Mouse (Mus musculus) lung, adult 18-20 months (tissue): ENCODE measurements around the gene Tmem164.

Source experiments
- DNase-seq, 2 experiments: peaks; one replicate each; pipeline ENCODE4 v3.0.0; 2022; ENCODE audit warnings: mixed read lengths in 2 of 2

Gene Tmem164

DNA sequence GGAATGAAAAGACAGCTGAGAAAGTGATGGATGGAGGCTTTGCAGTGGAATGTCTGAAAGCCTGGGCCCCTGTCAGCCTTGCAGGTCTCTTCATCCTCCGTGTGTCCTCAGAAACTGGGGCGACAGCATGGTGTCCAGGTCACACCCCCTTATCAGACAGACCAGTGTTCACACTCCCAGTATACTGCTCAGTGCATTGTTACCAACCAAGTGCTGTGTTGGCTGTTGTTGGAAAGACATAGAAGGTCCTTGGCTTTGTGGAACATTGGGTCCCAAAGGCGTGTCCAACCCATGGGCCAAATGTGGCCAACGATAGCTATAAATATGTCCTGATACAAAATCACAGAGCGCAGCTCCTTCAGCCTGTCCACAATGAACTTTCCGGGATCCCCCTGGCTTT is 149.4 kb downstream of the Tmem164 start:
- DNase-seq, result no peak

DNA sequence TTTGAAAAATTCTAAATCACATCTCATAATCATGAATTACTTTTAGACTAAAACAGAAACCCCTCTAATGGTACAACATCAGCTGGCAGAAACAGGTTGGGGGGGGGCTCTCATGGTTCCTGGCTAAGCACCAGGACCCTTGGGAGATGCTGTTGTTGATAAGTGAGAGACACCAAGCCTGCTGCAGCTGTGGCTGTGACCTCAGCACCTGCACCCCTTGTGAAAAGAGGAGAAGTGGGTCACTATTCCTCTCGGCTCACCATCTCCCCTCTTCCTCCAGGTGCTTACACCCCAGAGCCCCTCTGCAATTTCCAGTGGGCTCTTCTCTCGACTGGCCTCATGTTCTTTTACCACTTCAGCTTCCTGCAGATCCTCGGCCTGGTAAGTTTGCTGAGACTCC is 151.0 kb downstream of the Tmem164 start:
- DNase-seq, result no peak

DNA sequence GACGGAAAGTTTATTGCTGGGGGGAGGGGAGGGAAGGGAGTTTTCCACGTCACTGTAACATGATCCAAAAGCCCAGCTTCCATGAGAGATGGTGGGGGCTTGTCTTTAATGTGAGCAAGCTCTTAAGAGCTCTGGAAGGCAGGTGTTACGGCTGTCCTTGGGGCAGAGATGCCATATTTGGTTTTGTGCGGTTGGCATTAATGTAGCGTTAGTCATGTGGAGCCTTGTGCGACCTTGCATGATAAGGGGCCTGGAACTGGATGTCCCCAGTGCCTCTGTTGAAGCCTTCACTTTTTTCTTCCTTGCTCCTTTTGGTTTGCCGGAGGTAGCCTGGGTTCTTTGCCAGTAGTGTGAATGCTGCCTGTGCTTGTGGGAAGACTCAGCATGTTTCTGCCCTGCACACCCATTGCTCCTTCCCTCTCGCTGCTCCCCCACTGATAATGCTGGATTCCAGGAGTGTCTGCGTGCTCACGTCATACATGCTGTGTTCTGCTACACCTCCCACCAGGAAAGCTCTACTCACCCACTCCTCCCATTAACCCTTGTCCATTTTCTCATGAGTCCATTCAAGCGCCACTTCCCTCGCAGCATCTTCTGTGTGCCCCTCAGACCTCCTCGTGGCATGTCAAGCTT is 152.1 kb downstream of the Tmem164 start:
- DNase-seq, result no peak

DNA sequence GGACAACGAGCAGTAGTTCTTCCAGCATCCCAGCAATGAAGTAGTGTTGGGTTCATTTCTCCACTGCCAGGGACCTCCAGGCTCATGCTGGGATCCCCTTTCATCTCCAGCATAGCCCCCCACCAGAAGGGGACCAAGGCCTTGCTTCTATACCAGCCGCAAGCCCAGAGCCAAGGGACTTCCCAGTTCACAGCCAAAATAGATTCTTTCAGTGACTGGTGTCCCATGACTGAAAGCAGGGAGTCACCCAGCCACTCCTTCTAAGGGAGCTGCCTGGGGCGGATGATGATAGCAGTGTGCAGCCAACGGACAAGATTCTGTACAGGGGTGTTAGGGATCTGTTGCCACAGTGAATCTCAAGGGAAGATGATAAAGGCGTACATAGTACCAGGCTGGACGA is 153.6 kb downstream of the Tmem164 start:
- DNase-seq, result no peak

DNA sequence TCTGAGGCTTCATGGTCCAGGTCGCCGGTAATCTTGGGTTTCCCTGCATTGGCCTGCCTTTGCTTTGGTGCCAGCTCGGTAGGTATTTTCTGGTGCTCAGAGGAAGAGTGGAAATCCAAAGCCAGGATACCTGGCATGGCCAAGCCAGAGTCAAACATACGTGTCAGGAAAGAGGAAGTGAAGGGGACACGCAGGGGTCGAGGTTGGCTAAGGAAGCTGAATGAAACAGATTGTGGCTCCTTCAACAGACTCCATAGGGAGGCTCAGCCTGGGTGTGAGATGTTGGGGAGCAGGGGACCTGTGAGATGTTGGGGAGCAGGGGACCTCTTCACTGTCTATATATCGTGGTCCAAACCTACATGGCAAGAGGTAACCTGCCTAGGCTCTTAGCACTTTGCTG is 155.2 kb downstream of the Tmem164 start:
- no peak for DNase-seq

DNA sequence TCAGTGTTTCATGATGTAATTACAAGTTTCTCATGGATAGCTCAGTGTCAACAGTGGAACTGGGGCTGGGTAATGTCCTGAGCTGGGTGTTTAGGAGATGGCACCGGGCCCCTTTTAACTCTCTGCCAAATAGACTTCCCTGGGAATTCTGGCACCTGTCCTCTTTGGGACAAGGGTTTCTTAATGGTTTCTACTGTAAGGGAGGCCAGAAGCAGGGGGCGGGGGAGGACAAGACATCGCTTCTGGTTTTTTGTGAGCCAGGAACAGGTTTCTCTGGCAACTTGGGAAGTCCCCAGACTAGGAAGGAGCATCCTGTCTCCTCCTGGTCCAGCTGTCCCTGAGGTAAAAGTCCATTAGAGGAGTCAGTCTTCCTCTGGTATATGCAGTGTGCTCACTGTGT is 156.1 kb downstream of the Tmem164 start:
- DNase-seq, result no peak

DNA sequence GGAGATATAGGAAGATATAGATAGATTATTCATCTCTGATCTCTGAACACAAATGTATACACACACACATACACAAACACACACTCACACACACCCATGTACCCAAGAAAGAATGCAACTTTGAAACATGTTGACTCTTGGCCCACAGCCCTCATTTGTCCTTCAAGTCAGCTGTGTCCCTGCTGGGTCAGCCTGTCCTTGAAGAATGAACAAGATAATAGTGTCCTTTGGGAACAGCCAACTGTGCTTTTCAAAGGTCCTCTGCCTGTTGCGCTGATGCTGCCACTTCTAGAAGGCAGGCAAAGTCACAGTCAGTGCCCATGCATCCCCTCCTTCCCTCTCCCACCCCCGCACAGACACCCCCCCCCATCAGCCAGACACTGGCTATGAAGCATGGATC is 157.6 kb downstream of the Tmem164 start:
- no peak for DNase-seq

DNA sequence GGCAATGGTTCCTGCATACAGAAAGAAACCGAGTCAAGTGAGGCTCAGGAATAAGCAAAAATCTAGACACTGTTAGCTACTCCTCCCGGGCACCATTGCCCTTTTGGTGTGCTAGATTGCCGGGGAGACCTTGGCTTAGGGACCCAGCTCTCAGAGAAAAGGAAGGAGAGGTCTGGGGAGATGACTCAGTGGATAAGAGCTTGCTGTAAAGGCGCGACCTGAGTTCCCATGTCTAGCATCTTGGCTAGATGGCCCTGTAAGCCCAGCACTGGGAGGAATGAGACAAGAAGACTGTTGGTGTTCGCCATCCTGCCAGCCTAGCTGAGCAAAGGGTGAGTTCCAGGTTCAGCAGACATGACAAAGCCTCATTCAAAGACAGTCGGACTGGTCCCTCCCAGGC is 158.2 kb downstream of the Tmem164 start:
- no peak for DNase-seq

DNA sequence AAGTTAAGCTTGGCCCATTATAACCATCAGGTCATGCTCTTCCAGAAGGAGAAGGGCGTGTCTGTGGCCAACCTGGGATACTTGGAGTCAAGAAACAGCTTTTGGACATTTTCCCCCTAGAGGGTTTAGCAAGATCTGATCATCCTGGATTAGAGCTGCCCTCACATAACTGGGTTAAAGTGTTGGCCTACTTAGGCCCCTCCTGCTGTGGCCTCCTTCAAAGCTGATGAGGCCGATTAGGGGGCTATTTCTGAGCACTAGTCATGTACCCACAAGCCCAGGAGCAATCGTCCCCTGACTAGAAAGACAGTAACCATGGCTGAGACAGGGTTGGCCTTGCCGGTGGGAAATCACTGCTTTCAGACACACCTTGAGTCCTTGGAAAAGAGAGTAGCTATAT is 160.7 kb downstream of the Tmem164 start:
- no peak for DNase-seq

DNA sequence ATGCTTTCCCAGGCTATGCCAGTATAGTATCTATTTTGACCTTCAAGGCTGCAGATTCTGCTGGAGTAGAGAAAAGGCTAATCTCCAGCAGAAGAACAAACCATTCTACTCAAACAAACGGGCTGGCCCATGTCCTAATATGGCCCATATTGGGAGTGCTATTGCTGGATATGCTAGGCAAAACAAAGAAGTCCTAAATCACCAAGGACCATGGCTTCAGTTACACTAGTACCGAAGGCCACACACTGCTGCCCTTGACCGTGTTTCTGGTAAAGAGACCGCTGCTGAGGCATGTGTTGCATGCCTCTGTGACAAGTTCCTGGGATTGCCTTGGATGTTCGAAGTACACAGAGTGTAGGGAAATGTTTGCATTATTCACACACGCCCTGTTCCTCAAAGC is 165.1 kb downstream of the Tmem164 start:
- DNase-seq, result no peak

DNA sequence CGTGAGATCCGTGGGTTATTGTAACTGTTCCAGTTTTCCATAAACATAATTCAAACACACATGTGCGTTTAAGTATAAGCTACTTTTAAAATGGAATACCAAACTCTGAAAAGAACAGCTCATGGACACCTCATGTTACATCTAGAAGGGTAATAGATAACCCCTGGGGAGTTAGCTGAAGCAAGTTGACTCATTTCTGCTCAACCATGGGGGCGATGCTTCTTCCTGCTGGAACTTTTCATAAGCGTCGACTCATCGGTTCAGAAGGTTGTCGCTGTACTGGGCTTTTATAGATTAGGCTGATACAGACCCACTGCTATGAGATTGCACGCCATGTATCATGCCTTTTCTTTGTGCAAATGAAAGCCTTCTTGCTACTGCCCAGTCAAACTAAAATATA is 166.8 kb downstream of the Tmem164 start:
- no peak for DNase-seq

DNA sequence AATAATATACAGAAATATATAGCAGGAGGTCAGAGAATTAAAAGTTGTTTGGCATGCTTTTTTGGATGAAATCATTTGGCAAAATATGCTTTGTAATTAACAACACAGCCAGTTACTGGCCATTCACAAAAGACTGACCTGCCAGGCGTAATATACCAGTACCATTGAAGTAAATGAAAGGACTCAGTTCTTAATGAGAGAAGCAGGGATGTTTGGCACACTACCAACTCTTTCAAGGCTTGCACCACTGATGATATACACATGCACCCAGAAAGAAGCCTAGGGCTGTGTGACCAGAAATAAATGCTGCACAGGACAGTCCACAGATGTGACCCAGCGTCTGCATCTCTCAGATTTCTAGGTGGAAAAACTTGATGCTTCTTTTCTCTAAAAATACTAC is 188.6 kb downstream of the Tmem164 start:
- no peak for DNase-seq

DNA sequence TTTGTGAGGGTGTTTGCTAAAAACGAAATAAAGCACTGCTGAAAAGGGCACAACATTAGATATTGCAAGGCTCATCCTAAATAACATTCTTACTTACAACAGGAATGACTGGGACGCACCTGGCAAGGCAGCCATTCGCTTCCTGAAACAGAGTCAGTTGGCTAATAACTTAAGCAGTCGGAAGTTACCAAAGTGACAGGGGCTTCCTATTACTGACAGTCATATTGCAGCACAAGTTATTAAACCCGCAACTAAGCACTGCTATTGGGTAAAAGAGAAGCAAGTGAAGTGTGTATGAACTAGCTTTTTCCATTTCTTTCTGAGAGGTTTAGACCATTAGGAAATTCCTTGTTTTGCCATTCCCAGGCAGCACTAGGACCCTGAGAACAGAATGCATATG is 201.0 kb downstream of the Tmem164 start:
- no peak for DNase-seq

DNA sequence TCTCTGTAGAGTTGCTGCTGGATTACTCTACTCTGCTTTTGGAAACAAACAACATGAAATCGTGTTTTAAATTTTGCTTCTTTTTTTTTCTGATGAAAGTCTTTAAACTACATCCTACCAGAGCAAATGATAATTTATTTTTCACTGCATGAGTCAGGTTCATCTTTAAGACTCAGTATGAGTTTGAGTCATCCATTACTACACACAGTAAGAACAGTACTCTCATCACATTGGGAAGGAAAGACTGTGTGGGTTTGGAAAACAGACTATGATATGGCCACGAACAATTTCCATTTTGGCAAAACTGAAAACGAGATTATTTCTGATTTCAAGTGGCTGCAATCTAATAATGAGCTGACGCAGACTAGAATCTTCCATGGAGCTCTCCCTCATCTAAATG is 202.4 kb downstream of the Tmem164 start:
- DNase-seq, result no peak

DNA sequence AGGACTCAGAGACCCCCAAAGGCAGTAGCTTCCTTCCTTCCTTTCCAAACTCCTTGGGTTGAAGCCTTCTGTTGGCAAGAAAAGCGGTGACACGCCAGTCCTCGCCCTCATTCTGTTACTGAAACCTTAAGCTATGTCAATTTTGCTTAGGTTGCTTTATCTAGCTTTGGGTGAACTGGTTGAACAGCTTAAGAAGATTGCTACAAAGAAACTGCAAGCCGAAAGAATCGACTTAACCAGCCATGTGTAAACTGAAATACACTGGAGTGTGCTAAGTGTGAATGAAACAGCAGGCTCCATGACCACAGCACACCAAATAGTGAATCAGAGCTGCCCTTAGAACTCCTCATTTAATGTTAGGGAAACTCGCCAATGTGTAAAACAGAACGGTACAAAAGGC is 204.8 kb downstream of the Tmem164 start:
- DNase-seq, result no peak
